Mouse (Mus musculus) heart, embryonic 14.5 days (tissue): ENCODE results near the gene Kdm2b. TPM values are rescaled to one million over a fixed set of nuclear protein-coding genes. Genes with fewer than 3 reads are reported as not detected.

Experiments used
- ATAC-seq: fragments of 200-750 bp; cut with Nextera tagmentation; 2 replicates; pipeline ENCODE4 v1.8.0; 2017; ENCODE audit warnings: low read depth, moderate TSS enrichment; ENCODE audit not compliant: insufficient number of reproducible peaks, insufficient read depth, low FRiP score
- H3K27ac ChIP-seq, 2 experiments: fragments of 200-500 bp in 1 of 2; fragments of 300-500 bp in 1 of 2; sonication (generic) in 1 of 2; replicated peaks in 1 of 2; 2 replicates each; pipeline ENCODE4 v1.5.1; 2012 to 2014; ENCODE audit warnings: low read depth in 2 of 2, low read length in 2 of 2, control low read depth in 1 of 2, mild to moderate bottlenecking in 1 of 2, mixed read lengths in 1 of 2; ENCODE audit not compliant: control insufficient read depth in 1 of 2, insufficient read depth in 1 of 2
- H3K27me3 ChIP-seq: fragments of 300-500 bp; sonication (generic); 2 replicates; pipeline ENCODE4 v1.6.1; 2014; ENCODE audit warnings: mild to moderate bottlenecking, low read length, control low read depth; ENCODE audit not compliant: control insufficient read depth, insufficient read depth
- H3K36me3 ChIP-seq: fragments of 300-500 bp; sonication (generic); 2 replicates; pipeline ENCODE4 v1.6.1; 2014; ENCODE audit warnings: mild to moderate bottlenecking, control low read depth, low read length, mixed read lengths; ENCODE audit not compliant: control insufficient read depth, insufficient read depth
- H3K4me1 ChIP-seq, 2 experiments: fragments of 200-500 bp in 1 of 2; fragments of 300-500 bp in 1 of 2; sonication (generic) in 1 of 2; 2 replicates each; pipeline ENCODE4 v1.6.1; 2012 to 2014; ENCODE audit warnings: low read length in 2 of 2, control low read depth in 1 of 2, mixed read lengths in 1 of 2; ENCODE audit not compliant: control insufficient read depth in 2 of 2, insufficient read depth in 2 of 2
- H3K4me2 ChIP-seq: fragments of 300-500 bp; sonication (generic); 2 replicates; pipeline ENCODE4 v1.6.1; 2014; ENCODE audit warnings: mild to moderate bottlenecking, low read length
- H3K4me3 ChIP-seq, 2 experiments: fragments of 200-500 bp in 1 of 2; fragments of 300-500 bp in 1 of 2; sonication (generic) in 1 of 2; 2 replicates each; pipeline ENCODE4 v1.5.1; 2012 to 2014; ENCODE audit warnings: low read length in 2 of 2, mild to moderate bottlenecking in 2 of 2, control low read depth in 1 of 2, low read depth in 1 of 2, moderate library complexity in 1 of 2; ENCODE audit not compliant: control insufficient read depth in 1 of 2, insufficient read depth in 1 of 2
- H3K9ac ChIP-seq: fragments of 300-500 bp; sonication (generic); 2 replicates; pipeline ENCODE4 v1.6.1; 2014; ENCODE audit warnings: mild to moderate bottlenecking, low read length
- H3K9me3 ChIP-seq: fragments of 300-500 bp; sonication (generic); 2 replicates; pipeline ENCODE4 v1.6.1; 2016; ENCODE audit warnings: low read length, control low read depth; ENCODE audit not compliant: control insufficient read depth
- whole genome bisulfite sequencing: fragments of 180-500 bp; shearing (Covaris S2); extraction: QIAGEN DNeasy Blood & Tissue Kit; methylation state at CpG from one replicate; pipeline ENCODE4 v1.1.7; 2014; 5-methylcytosine and 5-hydroxymethylcytosine counted together
- polyA plus RNA-seq: library from polyadenylated mRNA; unstranded; fragments of >200 nt; fragmentation: Nextera tagmentation; extraction: Ambion mirVana; gene quantifications from 2 replicates; pipeline ENCODE4 v1.2.1, GENCODE M21; 2014

The Kdm2b gene
- polyA plus RNA-seq, 1 experiment from 2014 or later = 24.2 TPM

GRCm38 (mm10) chr5:122925534-122925958, 64.1 kb downstream of the Kdm2b start:
- H3K4me1 ChIP-seq = peaks cover 21 to 27% of the 10 kb centered on the region in 2 experiments
- peak overlapping the region in 1 of 2 experiments; percentile 22; a peak in 1 of 4 replicates for H3K4me3 ChIP-seq
- no peaks in the 10 kb centered on the region for H3K9me3 ChIP-seq
- 25% methylated on average over 7 of the region's 7 CpGs for WGBS
- peak overlapping the region; percentile 46 for H3K4me2 ChIP-seq
- no peaks in the 10 kb centered on the region for H3K36me3 ChIP-seq
- H3K27me3 ChIP-seq = no peaks in the 10 kb centered on the region
- ATAC-seq = no peak
- H3K27ac ChIP-seq = 0 out of 4 replicates have a peak overlapping the region, but pooled peaks of 1 of the 2 experiments have one; percentile 55
- H3K9ac ChIP-seq = peak overlapping the region; percentile 50

GRCm38 (mm10) chr5:122923871-122924465, 65.7 kb downstream of the Kdm2b start:
- no peak; the same call in 1 of the 2 replicates for ATAC-seq
- H3K27ac ChIP-seq = peak overlapping the region in 1 of 2 experiments; percentile 26; a peak in 1 of 4 replicates
- no peaks in the 10 kb centered on the region for H3K27me3 ChIP-seq
- peaks cover 19 to 26% of the 10 kb centered on the region in 2 experiments for H3K4me1 ChIP-seq
- H3K9ac ChIP-seq = no peak overlapping the region
- no peaks in the 10 kb centered on the region for H3K36me3 ChIP-seq
- no peak overlapping the region for H3K4me3 ChIP-seq
- no peaks in the 10 kb centered on the region for H3K9me3 ChIP-seq
- H3K4me2 ChIP-seq = no peak overlapping the region
- 65% methylated on average over 10 of the region's 10 CpGs for WGBS

- Histone ChIP-seq H3K27me3 (no peaks in the 10 kb centered on the region), H3K4me2 (no peak overlapping the region), H3K9me3 (no peaks in the 10 kb centered on the region), H3K4me1 (peaks cover 15 to 17% of the 10 kb centered on the region in 2 experiments), H3K9ac (no peak overlapping the region), H3K27ac (no peak overlapping the region), H3K4me3 (no peak overlapping the region), H3K36me3 (no peaks in the 10 kb centered on the region)
- 97% methylated on average over 8 of the region's 8 CpGs for WGBS
- ATAC-seq = no peak
These were observed 67.7 kb downstream of the Kdm2b start for GRCm38 (mm10) chr5:122921941-122922340.

GRCm38 (mm10) chr5:122920557-122920956, 69.1 kb downstream of the Kdm2b start:
- no peak overlapping the region for H3K4me2 ChIP-seq
- no peak for ATAC-seq
- H3K9me3 ChIP-seq = no peaks in the 10 kb centered on the region
- no peak overlapping the region for H3K9ac ChIP-seq
- no peaks in the 10 kb centered on the region for H3K36me3 ChIP-seq
- no peak overlapping the region for H3K4me3 ChIP-seq
- WGBS = 84% methylated on average over 5 of the region's 5 CpGs
- H3K27me3 ChIP-seq = no peaks in the 10 kb centered on the region
- peaks cover 4 to 7% of the 10 kb centered on the region in 2 experiments for H3K4me1 ChIP-seq
- no peak overlapping the region for H3K27ac ChIP-seq

DNA sequence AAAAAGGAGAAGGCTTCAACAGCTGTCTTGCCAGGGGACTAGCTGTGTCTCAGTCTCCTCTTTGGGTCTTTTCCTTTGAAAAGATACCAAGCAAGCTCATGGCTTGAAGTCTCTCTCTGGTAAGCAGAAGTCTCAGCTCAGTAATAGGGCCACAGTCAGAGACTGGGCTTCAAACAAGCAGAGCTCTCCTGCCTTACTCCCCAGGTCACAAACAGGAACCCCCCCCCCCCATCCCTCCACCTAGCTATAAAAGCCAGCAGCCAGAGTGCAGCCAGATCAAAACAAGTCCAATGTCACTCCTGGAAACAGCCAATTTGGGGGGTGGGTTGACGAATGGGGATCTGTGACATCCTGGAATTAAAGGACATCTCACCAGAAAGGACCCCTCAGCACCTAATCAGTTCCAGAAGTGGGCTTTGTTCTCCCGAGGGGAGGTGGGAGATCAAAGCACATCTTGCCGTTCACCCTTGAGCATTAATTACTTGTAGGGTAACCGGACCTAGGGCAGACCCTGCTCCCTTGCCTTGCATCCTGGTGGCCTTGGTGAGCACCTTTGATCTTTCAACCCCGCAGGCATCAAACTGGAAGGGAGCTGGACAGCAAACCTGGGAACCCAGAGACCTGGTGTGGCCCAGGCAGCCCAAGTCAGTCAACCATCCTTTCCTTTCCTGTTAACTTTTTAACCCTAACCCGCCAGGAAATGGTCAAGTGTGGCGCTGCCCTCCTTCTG, 71.5 kb downstream of the Kdm2b start:
- 68% methylated on average over 7 of the region's 7 CpGs for WGBS
- peaks cover 7% of the 10 kb centered on the region; the same call in 1 of the 2 replicates for H3K36me3 ChIP-seq
- H3K27ac ChIP-seq = no peak overlapping the region
- H3K4me1 ChIP-seq = no peaks in the 10 kb centered on the region
- H3K27me3 ChIP-seq = no peaks in the 10 kb centered on the region
- no peak overlapping the region for H3K4me3 ChIP-seq
- no peak overlapping the region for H3K9ac ChIP-seq
- no peaks in the 10 kb centered on the region for H3K9me3 ChIP-seq
- ATAC-seq = no peak
- no peak overlapping the region for H3K4me2 ChIP-seq

GRCm38 (mm10) chr5:122916147-122916546, 73.5 kb downstream of the Kdm2b start:
- no peak overlapping the region for H3K4me2 ChIP-seq
- H3K9ac ChIP-seq = no peak overlapping the region
- H3K4me1 ChIP-seq = no peaks in the 10 kb centered on the region
- peaks cover 7% of the 10 kb centered on the region; the same call in 1 of the 2 replicates for H3K36me3 ChIP-seq
- H3K4me3 ChIP-seq = no peak overlapping the region
- no peak for ATAC-seq
- H3K9me3 ChIP-seq = no peaks in the 10 kb centered on the region
- no peak overlapping the region for H3K27ac ChIP-seq
- whole genome bisulfite sequencing = 87% methylated on average over 6 of the region's 6 CpGs
- H3K27me3 ChIP-seq = no peaks in the 10 kb centered on the region

GRCm38 (mm10) chr5:122912863-122913262, 76.8 kb downstream of the Kdm2b start:
- H3K4me1 ChIP-seq = no peaks in the 10 kb centered on the region
- no peak overlapping the region for H3K4me3 ChIP-seq
- H3K9me3 ChIP-seq = no peaks in the 10 kb centered on the region
- ATAC-seq = no peak
- no peak overlapping the region for H3K9ac ChIP-seq
- no peaks in the 10 kb centered on the region for H3K27me3 ChIP-seq
- peaks cover 7% of the 10 kb centered on the region; the same call in 1 of the 2 replicates for H3K36me3 ChIP-seq
- no peak overlapping the region for H3K4me2 ChIP-seq
- no peak overlapping the region for H3K27ac ChIP-seq
- 87% methylated on average over 4 of the region's 4 CpGs for WGBS
